Mouse (Mus musculus): ENCODE measurements around the gene Atg7. TPM values are rescaled to one million over a fixed set of nuclear protein-coding genes. Genes with fewer than 3 reads are reported as not detected.
"Not testable (repeated sequence)": the region's sequence is repeated elsewhere in the genome, so short reads cannot be mapped to it uniquely, and the experiment has no call there.

Atg7 gene
- total RNA-seq (2022): 10 to 100 TPM; 11.5 to 13.1 (median 12.2) TPM

GRCm38 (mm10) chr6:114642601-114643528 lies at the start of gene Atg7:
Gene Atg7 (plus strand): TSS chr6:114643097.
- peak; percentile 88 for DNase-seq (ENCODE audit: low spot score)

- peak; percentile 33 for DNase-seq (ENCODE audit: low spot score)
These were observed 28.8 kb upstream of the Atg7 start for GRCm38 (mm10) chr6:114614076-114614475.

GRCm38 (mm10) chr6:114633886-114634285 lies 9.0 kb upstream of the Atg7 start:
- not testable (repeated sequence) for DNase-seq (ENCODE audit: low spot score)

GRCm38 (mm10) chr6:114643716-114644115 lies 819 bp downstream of the Atg7 start:
- no peak for DNase-seq (ENCODE audit: low spot score)

GRCm38 (mm10) chr6:114644531-114644930 lies 1.6 kb downstream of the Atg7 start:
- DNase-seq (ENCODE audit: low spot score): no peak

- DNase-seq (ENCODE audit: low spot score): no peak
These were observed 3.3 kb downstream of the Atg7 start for GRCm38 (mm10) chr6:114646201-114646600.

- no peak for DNase-seq (ENCODE audit: low spot score)
These were observed 4.1 kb downstream of the Atg7 start for GRCm38 (mm10) chr6:114647011-114647410.

GRCm38 (mm10) chr6:114648352-114649030 lies 5.6 kb downstream of the Atg7 start:
- DNase-seq (ENCODE audit: low spot score): no peak

- DNase-seq (ENCODE audit: low spot score): no peak
These were observed 9.3 kb downstream of the Atg7 start for GRCm38 (mm10) chr6:114652209-114652608.

GRCm38 (mm10) chr6:114656826-114657600 lies 14.1 kb downstream of the Atg7 start:
- DNase-seq (ENCODE audit: low spot score): no peak

- DNase-seq (ENCODE audit: low spot score): no peak
These were observed 14.9 kb downstream of the Atg7 start for GRCm38 (mm10) chr6:114657807-114658206.

GRCm38 (mm10) chr6:114659278-114659991 lies 16.5 kb downstream of the Atg7 start:
- no peak for DNase-seq (ENCODE audit: low spot score)

GRCm38 (mm10) chr6:114659992-114660800 lies 17.3 kb downstream of the Atg7 start:
- DNase-seq (ENCODE audit: low spot score): no peak

- no peak for DNase-seq (ENCODE audit: low spot score)
These were observed 20.8 kb downstream of the Atg7 start for GRCm38 (mm10) chr6:114663707-114664106.

- no peak for DNase-seq (ENCODE audit: low spot score)
These were observed 21.8 kb downstream of the Atg7 start for GRCm38 (mm10) chr6:114664716-114665115.

- no peak for DNase-seq (ENCODE audit: low spot score)
These were observed 24.6 kb downstream of the Atg7 start for GRCm38 (mm10) chr6:114667518-114667917.

GRCm38 (mm10) chr6:114674771-114675170 lies 31.9 kb downstream of the Atg7 start:
- DNase-seq (ENCODE audit: low spot score): no peak

- no peak for DNase-seq (ENCODE audit: low spot score)
These were observed 33.2 kb downstream of the Atg7 start for GRCm38 (mm10) chr6:114676091-114676490.

GRCm38 (mm10) chr6:114682092-114682711 lies 39.3 kb downstream of the Atg7 start:
- DNase-seq (ENCODE audit: low spot score): no peak

- DNase-seq (ENCODE audit: low spot score): no peak
These were observed 40.8 kb downstream of the Atg7 start for GRCm38 (mm10) chr6:114683741-114684140.

Measured in heart, adult 8-10 months (tissue).